Mouse (Mus musculus) kidney, postnatal 25 days (tissue): Measurements from ENCODE around the gene Ctdsp2.

ENCODE experiments used
- DNase-seq, 2 experiments: peaks; one replicate each; pipeline ENCODE4 v3.0.0; 2021; ENCODE audit warnings: mixed read lengths in 2 of 2

The Ctdsp2 gene

DNA sequence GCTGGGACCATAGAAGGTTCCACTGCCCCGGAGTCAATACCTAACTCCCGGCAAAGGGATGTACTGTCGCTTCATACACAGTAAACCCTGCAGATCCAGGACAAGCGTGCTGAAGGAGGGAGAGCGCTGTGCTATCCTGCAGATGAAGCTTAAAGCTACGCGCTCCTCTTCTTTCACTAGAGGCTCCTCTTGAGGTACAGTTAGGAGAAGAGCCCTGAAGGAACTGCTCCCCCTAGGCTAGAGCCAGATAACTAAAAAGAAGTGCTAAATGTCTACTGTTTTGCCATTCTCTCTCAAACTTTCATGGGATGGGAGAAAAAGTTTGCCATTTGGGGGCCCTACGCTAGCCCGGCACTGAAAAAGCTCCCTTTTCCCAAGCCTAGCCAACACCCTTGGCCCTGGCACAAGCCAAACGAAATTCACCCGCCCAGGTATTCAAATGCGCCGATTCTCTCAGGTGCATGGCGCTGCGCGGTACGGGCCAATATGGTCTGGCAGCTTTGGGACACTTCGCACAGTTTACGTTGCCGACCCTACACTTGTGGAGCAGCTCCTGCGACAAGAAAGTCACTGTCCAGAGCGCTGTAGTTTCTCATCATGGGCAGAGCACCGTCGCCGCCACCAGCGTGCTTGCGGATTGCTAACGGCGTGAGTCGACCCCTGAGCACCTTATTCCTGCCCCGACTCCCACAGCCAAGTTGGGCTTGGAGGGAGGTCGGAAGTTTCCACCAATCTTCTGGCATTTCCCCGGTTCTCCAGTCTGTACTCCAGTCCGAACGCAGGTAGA, 70.3 kb downstream of the Ctdsp2 start:
- peak; percentile 33 to 49 for DNase-seq
